Mouse (Mus musculus) lung, adult 2 months (tissue): ENCODE results near the gene Esrrg. TPM values are rescaled to one million over a fixed set of nuclear protein-coding genes. Genes with fewer than 3 reads are reported as not detected.

ENCODE experiments used
- DNase-seq: peaks from one replicate; pipeline ENCODE4 v3.0.0; 2022
- H3K4me1 ChIP-seq: fragments of 200-500 bp; 2 replicates; pipeline ENCODE4 v1.6.1; 2011; ENCODE audit warnings: low read length; ENCODE audit not compliant: control insufficient read depth, insufficient read depth
- H3K4me3 ChIP-seq: fragments of 200-500 bp; replicated peaks from 2 replicates; pipeline ENCODE3; 2011; ENCODE audit warnings: low read depth, mild to moderate bottlenecking, control low read depth, low read length; ENCODE audit errors: extremely low read depth
- CTCF ChIP-seq: fragments of 200-500 bp; IDR thresholded peaks from 2 replicates; pipeline ENCODE4 v1.5.1; 2011; ENCODE audit warnings: mild to moderate bottlenecking, low read length, control low read depth; ENCODE audit not compliant: insufficient read depth
- POLR2A ChIP-seq: fragments of 200-500 bp; IDR thresholded peaks from 2 replicates; pipeline ENCODE4 v1.6.1; 2011; ENCODE audit warnings: low read depth, mild to moderate bottlenecking, control low read depth, low read length, borderline replicate concordance; ENCODE audit errors: extremely low read depth
- WGBS: fragments of 180-500 bp; shearing (Covaris S2); methylation state at CpG from one replicate; pipeline ENCODE4 v1.1.7; 2018; 5-methylcytosine and 5-hydroxymethylcytosine counted together
- polyA plus RNA-seq: library from polyadenylated mRNA; depleted of rRNA; stranded (reverse); fragments of >200 nt; gene quantifications from 2 replicates; pipeline ENCODE4 v1.2.3, GENCODE M21; 2012

Esrrg gene
- polyA plus RNA-seq, 1 experiment: 1.3 TPM

- H3K4me3 ChIP-seq: no peak overlapping the region
- WGBS: 52% methylated on average over 4 of the region's 4 CpGs
- no peak for TF ChIP-seq POLR2A
- no peak for DNase-seq
- no peaks in the 10 kb centered on the region; the same call in 1 of the 2 replicates for H3K4me1 ChIP-seq
These were observed 449.3 kb downstream of the Esrrg start for GRCm38 (mm10) chr1:188057892-188058291.

DNA sequence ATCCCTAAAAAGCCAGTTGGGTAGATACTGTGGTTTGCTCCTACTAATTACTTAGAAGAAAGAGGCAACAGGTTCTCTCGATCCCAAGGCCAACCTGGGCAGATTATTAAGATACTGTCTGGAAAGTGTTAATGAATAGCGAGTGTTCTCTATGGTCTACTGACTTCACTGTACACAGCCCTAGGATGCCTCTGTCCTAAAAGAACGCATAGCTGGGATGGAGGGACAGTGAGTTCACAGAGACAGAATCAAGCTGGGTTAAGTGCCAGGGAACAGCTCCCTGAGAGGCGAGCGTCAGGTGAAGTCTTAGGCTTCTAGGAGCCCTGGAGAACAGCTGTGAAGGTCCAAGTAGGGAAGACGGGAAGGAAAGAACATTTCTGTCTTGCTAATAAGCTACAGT lies 450.4 kb downstream of the Esrrg start:
- 87% methylated on average over 6 of the region's 6 CpGs for WGBS
- no peak overlapping the region for H3K4me3 ChIP-seq
- no peak for DNase-seq
- TF ChIP-seq CTCF (no peak), POLR2A (no peak)
- no peaks in the 10 kb centered on the region; the same call in 1 of the 2 replicates for H3K4me1 ChIP-seq

- DNase-seq: no peak
- H3K4me3 ChIP-seq: no peak overlapping the region
- WGBS: 93% methylated on average over 7 of the region's 7 CpGs
- H3K4me1 ChIP-seq: no peaks in the 10 kb centered on the region; the same call in 1 of the 2 replicates
- no peak for TF ChIP-seq POLR2A
- no peak for TF ChIP-seq CTCF
These were observed 451.9 kb downstream of the Esrrg start for GRCm38 (mm10) chr1:188060493-188060892.

- no peak for DNase-seq
- TF ChIP-seq POLR2A (no peak), CTCF (no peak)
- WGBS: 56% methylated on average over 9 of the region's 9 CpGs
- Histone ChIP-seq H3K4me1 (no peaks in the 10 kb centered on the region), H3K4me3 (no peak overlapping the region)
These were observed 460.2 kb downstream of the Esrrg start for GRCm38 (mm10) chr1:188068833-188069232.

DNA sequence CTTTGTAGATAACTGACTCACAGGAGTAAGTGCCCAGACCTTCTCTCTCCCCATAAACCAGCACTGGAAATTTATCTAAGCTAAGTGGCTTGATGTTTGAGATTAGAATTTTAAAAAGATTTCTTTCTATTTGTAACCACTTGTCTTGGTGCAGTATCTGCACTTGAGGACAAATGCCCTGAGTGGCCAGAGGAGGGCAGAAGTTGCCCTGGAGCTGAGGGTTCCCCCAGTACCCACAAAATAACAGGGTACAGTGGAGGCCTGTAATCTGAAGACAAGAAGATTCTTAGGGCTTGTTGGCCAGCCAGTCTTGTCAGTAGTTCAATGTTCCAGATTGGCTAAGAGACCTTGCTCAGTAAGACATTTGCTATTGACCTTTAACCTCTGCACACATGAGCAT lies 461.3 kb downstream of the Esrrg start:
- DNase-seq: no peak
- no peak for TF ChIP-seq CTCF
- no peaks in the 10 kb centered on the region for H3K4me1 ChIP-seq
- H3K4me3 ChIP-seq: no peak overlapping the region

DNA sequence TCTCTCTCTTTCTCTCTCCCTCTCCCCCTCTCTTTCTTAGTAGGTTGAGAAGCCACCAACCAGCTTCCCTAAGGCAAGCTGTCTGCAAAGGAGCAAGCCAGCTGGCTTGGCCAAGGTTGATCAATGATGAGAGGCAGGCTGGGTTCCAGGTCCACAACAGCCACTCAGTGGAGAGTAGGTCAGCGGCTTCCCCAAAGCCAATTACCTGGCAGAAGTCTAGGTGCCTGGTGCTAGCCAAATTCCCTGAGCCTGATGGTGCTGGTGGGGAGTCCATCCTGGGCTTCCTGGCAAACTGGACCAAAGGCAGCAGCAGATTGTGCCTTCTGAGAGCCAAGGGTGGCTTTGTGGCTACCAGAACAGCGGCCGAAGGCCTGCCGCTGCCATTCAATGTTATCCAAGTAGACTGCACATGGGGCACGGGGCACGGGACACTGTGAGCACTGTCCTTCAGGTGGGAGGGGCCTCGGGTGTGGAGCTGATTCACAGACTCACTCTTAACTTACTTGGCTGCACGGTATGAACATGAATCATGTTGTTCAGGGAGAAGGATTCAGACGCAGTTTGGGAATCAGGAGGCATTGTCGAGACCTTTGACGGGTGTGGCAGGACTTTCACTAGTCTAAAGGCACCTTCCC lies 469.1 kb downstream of the Esrrg start:
- WGBS: 83% methylated on average over 11 of the region's 11 CpGs
- TF ChIP-seq CTCF (no peak), POLR2A (no peak)
- H3K4me3 ChIP-seq: no peak overlapping the region
- no peak for DNase-seq
- no peaks in the 10 kb centered on the region for H3K4me1 ChIP-seq

- no peak for DNase-seq
- TF ChIP-seq CTCF: no peak
- no peak for TF ChIP-seq POLR2A
- 74% methylated on average over 12 of the region's 12 CpGs for WGBS
- Histone ChIP-seq H3K4me1 (no peaks in the 10 kb centered on the region), H3K4me3 (no peak overlapping the region)
These were observed 471.8 kb downstream of the Esrrg start for GRCm38 (mm10) chr1:188080261-188080875.

- no peak for DNase-seq
- WGBS: 73% methylated on average over 18 of the region's 18 CpGs
- TF ChIP-seq CTCF (no peak), POLR2A (no peak)
- no peak overlapping the region for H3K4me3 ChIP-seq
- no peaks in the 10 kb centered on the region for H3K4me1 ChIP-seq
These were observed 474.4 kb downstream of the Esrrg start for GRCm38 (mm10) chr1:188082665-188083640.

GRCm38 (mm10) chr1:188085116-188085879 lies 476.7 kb downstream of the Esrrg start:
- Histone ChIP-seq H3K4me1 (no peaks in the 10 kb centered on the region), H3K4me3 (no peak overlapping the region)
- TF ChIP-seq CTCF: no peak
- TF ChIP-seq POLR2A: no peak
- DNase-seq: no peak
- 71% methylated on average over 13 of the region's 13 CpGs for WGBS
